Comparison of ENCODE assay signal across 8 mouse cellular contexts in the genomic region with DNA sequence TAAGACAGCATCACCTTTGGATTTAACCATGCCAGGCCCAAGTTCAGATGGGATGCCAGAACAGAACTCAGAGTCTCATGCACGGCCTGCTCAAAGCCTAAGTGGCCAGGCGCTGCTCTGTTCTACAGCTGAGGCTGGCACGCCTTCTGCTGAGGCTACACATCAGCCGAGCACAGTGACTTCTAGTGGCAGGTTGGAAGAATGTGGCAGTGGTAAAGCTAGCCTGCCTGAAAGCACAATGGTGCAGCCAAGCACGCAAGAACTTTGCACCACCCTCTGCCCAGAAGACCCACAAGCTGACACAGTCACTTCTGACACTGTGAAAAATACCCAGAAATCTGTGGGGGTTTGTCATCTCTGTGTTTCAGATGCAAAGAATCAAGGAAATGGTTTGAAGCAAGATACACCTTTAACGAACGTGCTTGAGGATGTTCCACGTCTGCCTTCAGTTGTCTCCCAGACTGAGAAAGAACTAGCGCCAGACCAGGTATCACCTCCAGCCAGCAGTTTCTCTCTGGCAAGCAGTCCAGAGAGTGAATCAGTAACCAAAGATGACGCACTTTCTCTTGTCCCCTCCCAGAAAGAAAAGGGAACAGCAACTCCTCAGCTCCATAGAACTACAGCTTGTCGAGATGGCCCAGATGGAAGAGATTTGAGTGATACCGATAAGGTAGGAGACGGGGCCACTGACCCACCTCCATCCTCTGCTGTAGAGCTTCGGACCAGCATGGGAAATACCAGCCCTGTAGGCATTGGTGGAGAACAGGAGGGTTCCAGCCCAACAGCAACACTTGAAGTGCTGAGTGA.
DNase-seq lines count a peak whose midpoint lies in the region; ATAC-seq lines count a peak whose summit lies in the region.

No protein-coding gene starts in this region.

- ATAC-seq in erythroblast, adult 5-6 weeks (replicated peaks; ENCODE audit: low FRiP score, poor library complexity, severe bottlenecking): peak; percentile 40

- DNase-seq in gastrocnemius, adult 18-20 months (ENCODE audit: low spot score): peak; percentile 41
- DNase-seq in gastrocnemius, postnatal 4 days (ENCODE audit: low spot score in 2 of 2): no peak
- DNase-seq in kidney, adult 18-20 months: peak; percentile 67
- peak; percentile 50 for DNase-seq in lung, postnatal 10 days
- DNase-seq in thymus, postnatal 25 days: peak; percentile 71
- DNase-seq in adrenal gland, postnatal 14 days: no peak
- no peak for DNase-seq in layer of hippocampus, postnatal 14 days (ENCODE audit: low spot score in 2 of 2)

Comparison
In these comparisons a context has a peak if more than half of its experiments do, and no peak if none do; other contexts are left out.
1. DNase-seq: peak in gastrocnemius, adult 18-20 months (single experiment), kidney, adult 18-20 months (single experiment), lung, postnatal 10 days (single experiment) and thymus, postnatal 25 days (single experiment); none in gastrocnemius, postnatal 4 days (0 of 2), adrenal gland, postnatal 14 days (single experiment) and layer of hippocampus, postnatal 14 days (0 of 2).